Comparison of ENCODE assay signal across 8 mouse cellular contexts in genomic region chr14:73326511-73326910, GRCm38 (mm10). TPM values are rescaled to one million over a fixed set of nuclear protein-coding genes. Genes with fewer than 3 reads are reported as not detected.
A peak's percentile ranks its signal among the peaks of the same experiment; 100 is the strongest.
DNase-seq lines count a peak whose midpoint lies in the region; ATAC-seq and TF ChIP-seq lines count a peak whose summit lies in the region.

No protein-coding gene starts in this region.

- TF ChIP-seq CTCF in heart, adult 2 months (IDR thresholded peaks at IDR 0.05), result no peak
- no peak for TF ChIP-seq CTCF in C2C12 (IDR thresholded peaks at IDR 0.05; ENCODE audit: control insufficient read depth, insufficient read depth, insufficient read length)
- TF ChIP-seq CTCF in liver, embryonic 14.5 days (IDR thresholded peaks at IDR 0.05; ENCODE audit: low read depth), result no peak

- H3K4me2 ChIP-seq in forebrain, embryonic 12.5 days, result peak overlapping the region; percentile 81
- H3K4me2 ChIP-seq in liver, embryonic 14.5 days (ENCODE audit: low read depth), result peak overlapping the region; percentile 96

- no peaks in the 10 kb centered on the region for H3K9me3 ChIP-seq in forebrain, embryonic 12.5 days
- no peaks in the 10 kb centered on the region for H3K9me3 ChIP-seq in liver, embryonic 14.5 days (ENCODE audit: control insufficient read depth, low read length)

- H3K9ac ChIP-seq in heart, adult 2 months (ENCODE audit: low read depth, low read length), result peak overlapping the region; percentile 99
- H3K9ac ChIP-seq in forebrain, embryonic 12.5 days, result peak overlapping the region; percentile 92
- peak overlapping the region; percentile 96 for H3K9ac ChIP-seq in liver, embryonic 14.5 days (replicated peaks)

- ATAC-seq in forebrain, embryonic 12.5 days (ENCODE audit: low FRiP score), result peak; percentile 27; the same call in 1 of the 2 replicates
- ATAC-seq in liver, embryonic 14.5 days (ENCODE audit: insufficient read depth), result no peak

- 4% methylated on average over 8 of the region's 8 CpGs for WGBS in heart, adult 2 months
- WGBS in forebrain, embryonic 12.5 days, result 5% methylated on average over 8 of the region's 8 CpGs
- 16% methylated on average over 8 of the region's 8 CpGs for WGBS in liver, embryonic 14.5 days (ENCODE audit: insufficient replicate concordance)

- peaks cover 6% of the 10 kb centered on the region for H3K4me1 ChIP-seq in heart, adult 2 months (ENCODE audit: control insufficient read depth, insufficient read depth, low read length)
- H3K4me1 ChIP-seq in forebrain, embryonic 12.5 days, result peaks cover 17% of the 10 kb centered on the region
- peaks cover 21 to 28% of the 10 kb centered on the region in 2 experiments for H3K4me1 ChIP-seq in liver, embryonic 14.5 days (replicated peaks; ENCODE audit: control insufficient read depth in 2 of 2, insufficient read depth in 2 of 2, low read length in 1 of 2)

- peak overlapping the region; percentile 86 for H3K4me3 ChIP-seq in heart, adult 2 months
- peak overlapping the region; percentile 59 for H3K4me3 ChIP-seq in C2C12 (ENCODE audit: insufficient read depth, poor library complexity, severe bottlenecking)
- H3K4me3 ChIP-seq in forebrain, embryonic 12.5 days (replicated peaks), result peak overlapping the region; percentile 96
- peak overlapping the region; percentile 89 to 92 for H3K4me3 ChIP-seq in liver, embryonic 14.5 days (ENCODE audit: insufficient read depth in 1 of 2, low read depth in 2 of 2, low read length in 2 of 2)

- peak overlapping the region; percentile 38 for H3ac ChIP-seq in C2C12 (ENCODE audit: control insufficient read depth, insufficient read length, low read depth)

- H3K79me3 ChIP-seq in C2C12 (ENCODE audit: low read depth), result no peaks in the 10 kb centered on the region

- DNase-seq in heart, adult 2 months, result no peak
- DNase-seq in heart, adult 8-10 months (ENCODE audit: low spot score), result no peak
- DNase-seq in liver, embryonic 14.5 days (ENCODE audit: low read depth in 3 of 3, low spot score in 3 of 3), result no peak
- no peak for DNase-seq in yolk sac, embryonic 10.5 days (ENCODE audit: low spot score)
- DNase-seq in adrenal gland, postnatal 10 days, result no peak
- DNase-seq in frontal cortex, postnatal 10 days (ENCODE audit: low spot score in 2 of 2), result no peak

- TF ChIP-seq POLR2A in heart, adult 2 months (IDR thresholded peaks at IDR 0.05; ENCODE audit: insufficient read depth, low read depth, low read length), result no peak

- peaks cover 3% of the 10 kb centered on the region; the same call in 1 of the 2 replicates for H3K36me3 ChIP-seq in heart, adult 2 months (ENCODE audit: control insufficient read depth, insufficient read depth, low read length)
- no peaks in the 10 kb centered on the region for H3K36me3 ChIP-seq in C2C12 (ENCODE audit: control insufficient read depth, insufficient read depth)
- H3K36me3 ChIP-seq in forebrain, embryonic 12.5 days (replicated peaks), result no peaks in the 10 kb centered on the region
- no peaks in the 10 kb centered on the region; the same call in 1 of the 2 replicates for H3K36me3 ChIP-seq in liver, embryonic 14.5 days (replicated peaks; ENCODE audit: control insufficient read depth, insufficient read depth, low read depth)

- no peaks in the 10 kb centered on the region for H3K79me2 ChIP-seq in heart, adult 2 months (replicated peaks; ENCODE audit: control insufficient read depth, insufficient read depth, low read length)
- no peaks in the 10 kb centered on the region for H3K79me2 ChIP-seq in C2C12 (ENCODE audit: control insufficient read depth, insufficient read depth)

- TF ChIP-seq EP300 in heart, adult 2 months (IDR thresholded peaks at IDR 0.05; ENCODE audit: insufficient read depth, low read depth, low read length), result no peak
- TF ChIP-seq EP300 in liver, embryonic 14.5 days (IDR thresholded peaks at IDR 0.05; ENCODE audit: low read depth), result no peak

- no peaks in the 10 kb centered on the region for H3K27me3 ChIP-seq in heart, adult 2 months (ENCODE audit: control insufficient read depth, insufficient read depth, low read length)
- H3K27me3 ChIP-seq in C2C12 (ENCODE audit: control insufficient read depth, insufficient read depth, insufficient read length), result no peaks in the 10 kb centered on the region
- no peaks in the 10 kb centered on the region for H3K27me3 ChIP-seq in forebrain, embryonic 12.5 days
- no peaks in the 10 kb centered on the region for H3K27me3 ChIP-seq in liver, embryonic 14.5 days (ENCODE audit: control insufficient read depth, insufficient read depth, low read length)

- intact Hi-C loops in heart, adult 2 months (cut with DNase I), result loop anchor here (1.0 to 5.0 kb wide), 3 partner anchors 59 to 186 kb away; partner anchors contain the start of genes Itm2b and Med4

- H3K27ac ChIP-seq in heart, adult 2 months, result peak overlapping the region; percentile 87
- H3K27ac ChIP-seq in forebrain, embryonic 12.5 days, result peak overlapping the region; percentile 97
- peak overlapping the region; percentile 90 for H3K27ac ChIP-seq in liver, embryonic 14.5 days

TF ChIP-seq in C2C12, 6 proteins besides CTCF, POLR2A, EP300 and RAD21:
- no peak for TF ChIP-seq CEBPB (IDR thresholded peaks at IDR 0.05; ENCODE audit: low read depth)
- no peak for TF ChIP-seq MAX (IDR thresholded peaks at IDR 0.05)
- no peak for TF ChIP-seq USF1 (IDR thresholded peaks at IDR 0.05; ENCODE audit: low read depth)
- no peak for TF ChIP-seq MYOD1 (IDR thresholded peaks at IDR 0.05; ENCODE audit: control insufficient read depth, insufficient read length, low read depth)
- no peak for TF ChIP-seq MYOG (IDR thresholded peaks at IDR 0.05; ENCODE audit: control insufficient read depth, extremely low read depth, insufficient read length)
- no peak for TF ChIP-seq FOSL1 (IDR thresholded peaks at IDR 0.05; ENCODE audit: insufficient read depth, low read length, poor library complexity, severe bottlenecking)

RNA-seq across cellular contexts. Expression of gene Rb1, which starts 0.9 kb away (rescaled TPM):
- 10 to 100 TPM; 18.2 to 19.2 TPM for total RNA-seq in heart, adult 2 months (2021)
- polyA plus RNA-seq in heart, adult 2 months (2012; rRNA removed), result 5.1 and 9.6 TPM in 2 replicates
- total RNA-seq in heart, adult 8-10 months (2022), result 10 to 100 TPM; 18.1 to 19.5 (median 18.5) TPM
- 2.7 TPM for polyA plus RNA-seq in C2C12 (2012; fragmentation: generic; extraction: Trizol)
- polyA plus RNA-seq in forebrain, embryonic 12.5 days (2016; fragmentation: Nextera tagmentation; extraction: Ambion mirVana), result 30.4 and 31.4 TPM in 2 replicates
- polyA plus RNA-seq in liver, embryonic 14.5 days (2012; rRNA removed), result 11.6 and 15.4 TPM in 2 replicates
- polyA plus RNA-seq in liver, embryonic 14.5 days (2014; fragmentation: Nextera tagmentation; extraction: Ambion mirVana), result 22.1 and 30.2 TPM in 2 replicates
- total RNA-seq in adrenal gland, postnatal 10 days (2021), result 10 to 100 TPM; 20.6 to 26.1 TPM

RNA-seq across cellular contexts. Expression of gene Itm2b, which starts 58.6 kb away (rescaled TPM):
- total RNA-seq in heart, adult 2 months (2021), result 100 to 1,000 TPM; 724 to 814 TPM
- 771 and 1,125 TPM in 2 replicates for polyA plus RNA-seq in heart, adult 2 months (2012; rRNA removed)
- 100 to 1,000 TPM; 747 to 855 (median 798) TPM for total RNA-seq in heart, adult 8-10 months (2022)
- polyA plus RNA-seq in C2C12 (2012; fragmentation: generic; extraction: Trizol), result 153 TPM
- polyA plus RNA-seq in forebrain, embryonic 12.5 days (2016; fragmentation: Nextera tagmentation; extraction: Ambion mirVana), result 334 and 364 TPM in 2 replicates
- polyA plus RNA-seq in liver, embryonic 14.5 days (2012; rRNA removed), result 203 and 206 TPM in 2 replicates
- 396 and 431 TPM in 2 replicates for polyA plus RNA-seq in liver, embryonic 14.5 days (2014; fragmentation: Nextera tagmentation; extraction: Ambion mirVana)
- total RNA-seq in adrenal gland, postnatal 10 days (2021), result 100 to 1,000 TPM; 788 to 894 TPM
